Mouse (Mus musculus) right cerebral cortex, adult 18-20 months (tissue): ENCODE measurements around the gene Tfb2m.

Experiments used
- DNase-seq: peaks from one replicate; pipeline ENCODE4 v3.0.0; 2022; ENCODE audit warnings: mixed read lengths

Tfb2m gene

DNA sequence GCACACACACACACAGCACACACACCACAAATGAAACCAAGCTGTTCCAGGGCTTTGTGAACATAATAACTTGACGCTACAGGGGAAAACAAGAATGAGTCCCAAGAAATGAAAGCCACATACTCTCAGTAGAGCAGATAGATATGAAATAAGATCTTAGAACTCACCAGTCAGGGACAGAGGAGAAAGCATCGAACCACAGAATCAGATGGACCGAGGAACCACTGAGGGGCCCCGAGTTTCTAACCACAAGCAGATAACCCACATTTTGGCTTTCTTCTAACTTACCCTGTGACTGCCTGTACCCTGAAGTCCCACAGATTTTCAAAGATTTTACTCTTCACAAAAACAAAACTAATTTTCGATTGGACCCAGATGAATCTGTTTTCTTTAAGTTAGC, 53.2 kb downstream of the Tfb2m start:
- DNase-seq, result no peak

- no peak for DNase-seq
These were observed 57.5 kb downstream of the Tfb2m start for GRCm38 (mm10) chr1:179488520-179488919.

DNA sequence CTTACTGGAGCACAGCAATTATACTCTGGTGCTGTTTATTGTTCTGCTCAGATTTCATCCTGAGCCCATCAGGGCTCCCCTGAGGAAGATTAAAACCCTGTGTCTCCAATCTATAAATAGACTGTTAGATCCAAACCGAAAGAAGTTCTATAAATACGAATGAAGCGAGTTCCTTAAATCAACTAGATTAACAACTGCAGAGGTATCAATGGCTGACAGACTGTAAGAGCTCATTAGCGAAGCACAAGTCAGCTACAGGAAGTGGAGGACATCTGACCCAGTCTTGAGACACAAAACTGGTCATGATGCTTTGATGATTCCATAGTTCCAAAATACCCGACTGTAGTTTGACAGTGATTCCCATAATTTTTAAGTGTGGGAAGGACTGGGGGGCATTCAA, 58.1 kb downstream of the Tfb2m start:
- no peak for DNase-seq

GRCm38 (mm10) chr1:179487238-179487637, 58.8 kb downstream of the Tfb2m start:
- no peak for DNase-seq

DNA sequence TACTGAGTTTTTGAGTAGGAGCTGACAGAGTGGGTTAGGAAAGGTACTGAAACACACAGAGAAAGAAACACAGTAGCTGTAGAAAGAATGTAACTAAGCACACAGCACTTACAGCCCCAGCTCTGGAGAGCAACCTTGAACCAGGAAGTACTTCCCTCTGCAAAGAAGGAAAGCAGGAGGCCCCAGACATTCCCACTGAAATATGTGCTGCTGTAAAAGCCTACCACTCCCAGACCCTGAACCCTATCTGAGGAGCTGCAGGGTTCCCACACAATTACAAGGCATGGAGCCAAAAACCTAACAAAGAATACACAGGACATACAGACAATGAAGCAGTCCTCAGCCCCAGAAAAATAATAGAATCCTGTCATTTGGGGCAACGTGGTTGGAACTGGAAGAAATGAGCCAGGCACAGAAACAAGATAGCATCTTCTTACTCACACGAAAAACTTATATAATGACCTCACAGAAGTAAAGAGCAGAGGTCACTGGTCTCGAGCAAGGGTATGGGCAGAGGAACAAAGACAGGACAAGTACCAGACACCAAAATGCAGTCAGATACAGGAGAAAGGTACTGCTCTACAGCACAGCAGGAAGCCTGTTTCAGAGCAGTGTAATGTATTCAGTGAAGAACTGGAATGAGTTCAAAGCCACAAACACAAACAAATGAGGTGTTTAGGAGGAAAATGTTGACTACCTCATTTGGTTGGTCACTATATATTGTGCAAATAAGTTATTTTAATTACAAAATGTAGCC, 60.1 kb downstream of the Tfb2m start:
- DNase-seq, result no peak

DNA sequence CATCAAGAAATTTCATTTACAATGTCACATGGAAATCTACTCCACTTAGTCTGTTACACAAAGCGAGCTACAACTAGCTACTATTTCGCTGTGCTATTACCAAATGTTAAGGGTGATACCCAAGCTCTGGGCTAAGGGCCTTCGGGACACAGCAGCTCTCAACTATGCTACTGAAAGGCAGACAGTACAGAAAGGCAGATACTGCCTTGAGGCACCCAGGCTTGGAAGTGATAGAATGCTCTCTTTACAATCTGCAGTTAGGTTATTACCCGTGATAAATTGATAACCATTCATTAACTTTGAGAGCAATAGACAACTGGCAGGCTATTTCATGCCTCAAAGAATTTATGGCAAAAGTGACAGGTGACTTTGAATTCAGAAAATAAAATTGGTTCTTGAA, 65.2 kb downstream of the Tfb2m start:
- no peak for DNase-seq
